Comparison of ENCODE assay signal across 10 mouse cellular contexts in genomic region chr10:83294746-83295145, GRCm38 (mm10). TPM values are rescaled to one million over a fixed set of nuclear protein-coding genes. Genes with fewer than 3 reads are reported as not detected.
DNase-seq lines count a peak whose midpoint lies in the region; ATAC-seq and TF ChIP-seq lines count a peak whose summit lies in the region.
"Had no signal": no experiment of that assay in that cellular context is flagged by ENCODE, and none has a peak within 500 bp of the region (broad histone marks: within the 10 kb centered on the region; RNA-seq: fewer than 3 reads in every experiment).

No protein-coding gene starts in this region.

- 44% methylated on average over 9 of the region's 9 CpGs for WGBS in heart, adult 2 months
- 61% methylated on average over 9 of the region's 9 CpGs for WGBS in heart, embryonic 11.5 days (ENCODE audit: insufficient replicate concordance)
- 51% methylated on average over 9 of the region's 9 CpGs for WGBS in liver, postnatal 0 days (ENCODE audit: insufficient replicate concordance)
- 63% methylated on average over 9 of the region's 9 CpGs for WGBS in liver, embryonic 11.5 days
- WGBS in forebrain, embryonic 15.5 days, result 24% methylated on average over 9 of the region's 9 CpGs

- no peak for ATAC-seq in heart, embryonic 11.5 days (replicated peaks; ENCODE audit: insufficient number of reproducible peaks, low FRiP score, low TSS enrichment)
- no peak for ATAC-seq in liver, postnatal 0 days
- ATAC-seq in liver, embryonic 11.5 days (replicated peaks; ENCODE audit: low FRiP score), result no peak
- no peak for ATAC-seq in cerebellum, adult (ENCODE audit: insufficient number of reproducible peaks, low FRiP score, low TSS enrichment)
- ATAC-seq in forebrain, embryonic 15.5 days (replicated peaks), result no peak

- intact Hi-C loops in heart, adult 2 months (cut with DNase I), result loop anchor here (1.0 to 10.0 kb wide), 2 partner anchors 220 to 385 kb away; no protein-coding TSS in a partner anchor

- DNase-seq in heart, adult 2 months, result no peak
- DNase-seq in liver, postnatal 0 days, result no peak
- DNase-seq in liver, embryonic 11.5 days (ENCODE audit: low spot score), result no peak
- peak; percentile 61 for DNase-seq in brain, adult 2 months (ENCODE audit: low read depth, low spot score)
- peak; percentile 49 for DNase-seq in retina, embryonic 14.5 days (ENCODE audit: low spot score)
- DNase-seq: cerebellum, adult 9-10 months had no signal

- H3K27ac ChIP-seq in heart, adult 2 months, result no peak overlapping the region
- no peak overlapping the region for H3K27ac ChIP-seq in heart, embryonic 11.5 days (ENCODE audit: low read depth, low read length)
- H3K27ac ChIP-seq in liver, postnatal 0 days (ENCODE audit: low read depth), result no peak overlapping the region
- H3K27ac ChIP-seq in liver, embryonic 11.5 days (ENCODE audit: low read depth, low read length), result no peak overlapping the region
- no peak overlapping the region for H3K27ac ChIP-seq in forebrain, embryonic 15.5 days (replicated peaks)

- peak; percentile 64 for TF ChIP-seq CTCF in heart, adult 2 months (IDR thresholded peaks at IDR 0.05)
- TF ChIP-seq CTCF in liver, postnatal 0 days (IDR thresholded peaks at IDR 0.05; ENCODE audit: low read depth), result peak; percentile 40; the same call in 1 of the 2 replicates

- no peak overlapping the region for H3K9ac ChIP-seq in heart, adult 2 months (ENCODE audit: low read depth, low read length)
- no peak overlapping the region for H3K9ac ChIP-seq in heart, embryonic 11.5 days (ENCODE audit: low read depth, low read length)
- no peak overlapping the region for H3K9ac ChIP-seq in liver, postnatal 0 days (replicated peaks)
- H3K9ac ChIP-seq in liver, embryonic 11.5 days (ENCODE audit: low read depth, low read length), result no peak overlapping the region
- no peak overlapping the region for H3K9ac ChIP-seq in forebrain, embryonic 15.5 days (replicated peaks)

- TF ChIP-seq POLR2A in heart, adult 2 months (IDR thresholded peaks at IDR 0.05; ENCODE audit: insufficient read depth, low read depth, low read length), result no peak

- H3K79me2 ChIP-seq in heart, adult 2 months (replicated peaks; ENCODE audit: control insufficient read depth, insufficient read depth, low read length), result no peaks in the 10 kb centered on the region

- H3K36me3 ChIP-seq in heart, adult 2 months (ENCODE audit: control insufficient read depth, insufficient read depth, low read length), result no peaks in the 10 kb centered on the region
- H3K36me3 ChIP-seq in heart, embryonic 11.5 days (ENCODE audit: control insufficient read depth, insufficient read depth, low read length), result no peaks in the 10 kb centered on the region
- H3K36me3 ChIP-seq in liver, postnatal 0 days (replicated peaks; ENCODE audit: insufficient read depth, low read length), result no peaks in the 10 kb centered on the region
- no peaks in the 10 kb centered on the region for H3K36me3 ChIP-seq in liver, embryonic 11.5 days (ENCODE audit: control insufficient read depth, insufficient read depth, low read length)
- H3K36me3 ChIP-seq in forebrain, embryonic 15.5 days, result no peaks in the 10 kb centered on the region

- TF ChIP-seq EP300 in heart, adult 2 months (IDR thresholded peaks at IDR 0.05; ENCODE audit: insufficient read depth, low read depth, low read length), result no peak
- TF ChIP-seq EP300 in liver, postnatal 0 days (IDR thresholded peaks at IDR 0.05; ENCODE audit: low read depth), result no peak

- no peak overlapping the region for H3K4me3 ChIP-seq in heart, adult 2 months
- H3K4me3 ChIP-seq in heart, embryonic 11.5 days (ENCODE audit: low read depth, low read length), result no peak overlapping the region
- no peak overlapping the region for H3K4me3 ChIP-seq in liver, postnatal 0 days (ENCODE audit: low read depth, low read length)
- H3K4me3 ChIP-seq in liver, embryonic 11.5 days (ENCODE audit: low read depth, low read length), result no peak overlapping the region
- no peak overlapping the region for H3K4me3 ChIP-seq in forebrain, embryonic 15.5 days
- H3K4me3 ChIP-seq: megakaryocyte, embryonic 14.5 days had no signal

- no peaks in the 10 kb centered on the region for H3K9me3 ChIP-seq in heart, embryonic 11.5 days (replicated peaks; ENCODE audit: control insufficient read depth, low read length)
- H3K9me3 ChIP-seq in liver, postnatal 0 days (ENCODE audit: low read length), result no peaks in the 10 kb centered on the region
- H3K9me3 ChIP-seq in liver, embryonic 11.5 days (ENCODE audit: control insufficient read depth, low read length), result no peaks in the 10 kb centered on the region
- H3K9me3 ChIP-seq in forebrain, embryonic 15.5 days, result no peaks in the 10 kb centered on the region
- H3K9me3 ChIP-seq: megakaryocyte, embryonic 14.5 days had no signal

- no peaks in the 10 kb centered on the region for H3K27me3 ChIP-seq in heart, adult 2 months (ENCODE audit: control insufficient read depth, insufficient read depth, low read length)
- peaks cover 2% of the 10 kb centered on the region; the same call in 1 of the 2 replicates for H3K27me3 ChIP-seq in heart, embryonic 11.5 days (ENCODE audit: control insufficient read depth, insufficient read depth, low read length)
- H3K27me3 ChIP-seq in liver, postnatal 0 days (ENCODE audit: insufficient read depth, low read length), result no peaks in the 10 kb centered on the region
- 0 out of 2 replicates have a peak, but pooled peaks cover 2% of the 10 kb centered on the region for H3K27me3 ChIP-seq in liver, embryonic 11.5 days (replicated peaks; ENCODE audit: control insufficient read depth, insufficient read depth, low read length)
- H3K27me3 ChIP-seq in forebrain, embryonic 15.5 days, result no peaks in the 10 kb centered on the region

- no peaks in the 10 kb centered on the region for H3K4me1 ChIP-seq in heart, adult 2 months (ENCODE audit: control insufficient read depth, insufficient read depth, low read length)
- H3K4me1 ChIP-seq in heart, embryonic 11.5 days (ENCODE audit: control insufficient read depth, insufficient read depth, low read length), result no peaks in the 10 kb centered on the region
- no peaks in the 10 kb centered on the region for H3K4me1 ChIP-seq in liver, postnatal 0 days (ENCODE audit: insufficient read depth)
- no peaks in the 10 kb centered on the region for H3K4me1 ChIP-seq in liver, embryonic 11.5 days (replicated peaks; ENCODE audit: control insufficient read depth, insufficient read depth, low read length)
- no peaks in the 10 kb centered on the region for H3K4me1 ChIP-seq in forebrain, embryonic 15.5 days
- H3K4me1 ChIP-seq: megakaryocyte, embryonic 14.5 days had no signal

- H3K4me2 ChIP-seq in heart, embryonic 11.5 days, result no peak overlapping the region
- H3K4me2 ChIP-seq in liver, postnatal 0 days (ENCODE audit: low read depth, low read length), result no peak overlapping the region
- H3K4me2 ChIP-seq in liver, embryonic 11.5 days, result no peak overlapping the region
- no peak overlapping the region for H3K4me2 ChIP-seq in forebrain, embryonic 15.5 days (replicated peaks)

RNA-seq across cellular contexts. Expression of gene Slc41a2, which starts 42.9 kb away (rescaled TPM):
- total RNA-seq in heart, adult 2 months (2021), result 1 to 10 TPM; 1.5 to 2.4 TPM
- polyA plus RNA-seq in heart, adult 2 months (2012; rRNA removed), result 0.92 and 1.3 TPM in 2 replicates
- 0.33 and 0.65 TPM in 2 replicates for polyA plus RNA-seq in heart, embryonic 11.5 days (2014; fragmentation: Nextera tagmentation; extraction: Ambion mirVana)
- 0.20 and 0.76 TPM in 2 replicates for polyA plus RNA-seq in liver, postnatal 0 days (2015; fragmentation: Nextera tagmentation; extraction: Ambion mirVana)
- 0.06 and 0.08 TPM in 2 replicates for polyA plus RNA-seq in liver, embryonic 11.5 days (2014; fragmentation: Nextera tagmentation; extraction: Ambion mirVana)
- polyA plus RNA-seq in forebrain, embryonic 15.5 days (2015; fragmentation: Nextera tagmentation; extraction: Ambion mirVana), result 4.0 and 4.4 TPM in 2 replicates

Comparison
In these comparisons a context has a peak if more than half of its experiments do, and no peak if none do; other contexts are left out.
1. DNase-seq: peak in brain, adult 2 months (single experiment) and retina, embryonic 14.5 days (single experiment); none in heart, adult 2 months (0 of 2), liver, postnatal 0 days (single experiment) and liver, embryonic 11.5 days (single experiment).